Mouse (Mus musculus) regulatory T cell (primary cell): Measurements from ENCODE around the gene Wdfy2.

Source experiments
- in situ Hi-C: fragments of 300-600 bp; cut with MboI, MseI; formaldehyde crosslinking; loops from one replicate; pipeline ENCODE4 v1.15.1; 2025; ENCODE audit warnings: high pct_unique_total_duplicates

The Wdfy2 gene

GRCm38 (mm10) chr14:62842976-62843375 is 5.5 kb downstream of the Wdfy2 start:
- in situ Hi-C loops, result no loop called here

- in situ Hi-C loops, result no loop called here
Measured at GRCm38 (mm10) chr14:62844226-62844625, 6.7 kb downstream of the Wdfy2 start.

GRCm38 (mm10) chr14:62845011-62845840 is 7.7 kb downstream of the Wdfy2 start:
- in situ Hi-C loops, result no loop called here

- in situ Hi-C loops, result no loop called here
Measured at GRCm38 (mm10) chr14:62850980-62851379, 13.5 kb downstream of the Wdfy2 start.

GRCm38 (mm10) chr14:62852840-62853239 is 15.4 kb downstream of the Wdfy2 start:
- in situ Hi-C loops, result no loop called here

GRCm38 (mm10) chr14:62855077-62855835 is 17.8 kb downstream of the Wdfy2 start:
- in situ Hi-C loops, result no loop called here

GRCm38 (mm10) chr14:62855863-62856262 is 18.4 kb downstream of the Wdfy2 start:
- in situ Hi-C loops, result no loop called here

GRCm38 (mm10) chr14:62856490-62856889 is 19.0 kb downstream of the Wdfy2 start:
- in situ Hi-C loops, result no loop called here

GRCm38 (mm10) chr14:62857879-62858278 is 20.4 kb downstream of the Wdfy2 start:
- in situ Hi-C loops, result no loop called here

GRCm38 (mm10) chr14:62858311-62858710 is 20.8 kb downstream of the Wdfy2 start:
- in situ Hi-C loops, result no loop called here

GRCm38 (mm10) chr14:62862564-62862963 is 25.1 kb downstream of the Wdfy2 start:
- in situ Hi-C loops, result no loop called here

- in situ Hi-C loops, result no loop called here
Measured at GRCm38 (mm10) chr14:62864254-62864653, 26.8 kb downstream of the Wdfy2 start.

GRCm38 (mm10) chr14:62865405-62865804 is 27.9 kb downstream of the Wdfy2 start:
- in situ Hi-C loops, result no loop called here

GRCm38 (mm10) chr14:62867069-62867468 is 29.6 kb downstream of the Wdfy2 start:
- in situ Hi-C loops, result no loop called here

- in situ Hi-C loops, result no loop called here
Measured at GRCm38 (mm10) chr14:62867576-62867975, 30.1 kb downstream of the Wdfy2 start.

GRCm38 (mm10) chr14:62868254-62868653 is 30.8 kb downstream of the Wdfy2 start:
- in situ Hi-C loops, result no loop called here

GRCm38 (mm10) chr14:62870238-62870638 is 32.8 kb downstream of the Wdfy2 start:
- in situ Hi-C loops, result no loop called here

GRCm38 (mm10) chr14:62871431-62871830 is 34.0 kb downstream of the Wdfy2 start:
- in situ Hi-C loops, result no loop called here

- in situ Hi-C loops, result no loop called here
Measured at GRCm38 (mm10) chr14:62871932-62872331, 34.5 kb downstream of the Wdfy2 start.

GRCm38 (mm10) chr14:62873820-62874219 is 36.3 kb downstream of the Wdfy2 start:
- in situ Hi-C loops, result no loop called here

GRCm38 (mm10) chr14:62874348-62874747 is 36.9 kb downstream of the Wdfy2 start:
- in situ Hi-C loops, result no loop called here

- in situ Hi-C loops, result no loop called here
Measured at GRCm38 (mm10) chr14:62878076-62878475, 40.6 kb downstream of the Wdfy2 start.
